Mouse (Mus musculus) C2C12 (cell line): Measurements from ENCODE around the gene Ugt1a9. TPM values are rescaled to one million over a fixed set of nuclear protein-coding genes. Genes with fewer than 3 reads are reported as not detected.

Experiments used
- H3K27me3 ChIP-seq: one replicate; pipeline ENCODE4 v1.6.1; 2011; ENCODE audit not compliant: control insufficient read depth, insufficient read depth, insufficient read length
- H3K36me3 ChIP-seq: one replicate; pipeline ENCODE4 v1.6.1; 2011; ENCODE audit not compliant: control insufficient read depth, insufficient read depth
- H3K4me3 ChIP-seq: one replicate; pipeline ENCODE4 v1.5.1; 2011; ENCODE audit warnings: mild to moderate bottlenecking, control low read depth; ENCODE audit not compliant: poor library complexity, insufficient read depth, severe bottlenecking
- H3K79me2 ChIP-seq: one replicate; pipeline ENCODE4 v1.6.1; 2011; ENCODE audit not compliant: control insufficient read depth, insufficient read depth
- H3K79me3 ChIP-seq: one replicate; pipeline ENCODE4 v1.6.1; 2011; ENCODE audit warnings: low read depth, control low read depth
- H3ac ChIP-seq: one replicate; pipeline ENCODE3; 2011; ENCODE audit warnings: low read depth; ENCODE audit not compliant: control insufficient read depth, insufficient read length
- CEBPB ChIP-seq: IDR thresholded peaks from one replicate; pipeline ENCODE4 v1.6.1; 2011; ENCODE audit warnings: low read depth, mild to moderate bottlenecking, control low read depth, moderate library complexity
- CTCF ChIP-seq: IDR thresholded peaks from one replicate; pipeline ENCODE4 v1.5.1; 2011; ENCODE audit not compliant: control insufficient read depth, insufficient read depth, insufficient read length
- FOSL1 ChIP-seq: IDR thresholded peaks from one replicate; pipeline ENCODE4 v1.8.0; 2011; ENCODE audit warnings: mild to moderate bottlenecking, low read length; ENCODE audit not compliant: poor library complexity, insufficient read depth, severe bottlenecking
- MAX ChIP-seq: IDR thresholded peaks from one replicate; pipeline ENCODE4 v1.6.1; 2011; ENCODE audit warnings: mild to moderate bottlenecking, control low read depth
- MYOD1 ChIP-seq: IDR thresholded peaks from one replicate; pipeline ENCODE4 v1.6.1; 2011; ENCODE audit warnings: low read depth; ENCODE audit not compliant: control insufficient read depth, insufficient read length
- MYOG ChIP-seq: IDR thresholded peaks from one replicate; pipeline ENCODE4 v1.6.1; 2011; ENCODE audit not compliant: control insufficient read depth, insufficient read length; ENCODE audit errors: extremely low read depth
- USF1 ChIP-seq: IDR thresholded peaks from one replicate; pipeline ENCODE4 v1.6.1; 2011; ENCODE audit warnings: low read depth, mild to moderate bottlenecking, control low read depth, moderate library complexity
- polyA plus RNA-seq: library from polyadenylated mRNA; unstranded; fragments of >200 nt; fragmentation: generic; extraction: Trizol; gene quantifications from one replicate; pipeline ENCODE4 v1.2.1, GENCODE M21; 2012; ENCODE audit warnings: missing spikeins

Ugt1a9 gene
- polyA plus RNA-seq, 1 experiment: not detected

DNA sequence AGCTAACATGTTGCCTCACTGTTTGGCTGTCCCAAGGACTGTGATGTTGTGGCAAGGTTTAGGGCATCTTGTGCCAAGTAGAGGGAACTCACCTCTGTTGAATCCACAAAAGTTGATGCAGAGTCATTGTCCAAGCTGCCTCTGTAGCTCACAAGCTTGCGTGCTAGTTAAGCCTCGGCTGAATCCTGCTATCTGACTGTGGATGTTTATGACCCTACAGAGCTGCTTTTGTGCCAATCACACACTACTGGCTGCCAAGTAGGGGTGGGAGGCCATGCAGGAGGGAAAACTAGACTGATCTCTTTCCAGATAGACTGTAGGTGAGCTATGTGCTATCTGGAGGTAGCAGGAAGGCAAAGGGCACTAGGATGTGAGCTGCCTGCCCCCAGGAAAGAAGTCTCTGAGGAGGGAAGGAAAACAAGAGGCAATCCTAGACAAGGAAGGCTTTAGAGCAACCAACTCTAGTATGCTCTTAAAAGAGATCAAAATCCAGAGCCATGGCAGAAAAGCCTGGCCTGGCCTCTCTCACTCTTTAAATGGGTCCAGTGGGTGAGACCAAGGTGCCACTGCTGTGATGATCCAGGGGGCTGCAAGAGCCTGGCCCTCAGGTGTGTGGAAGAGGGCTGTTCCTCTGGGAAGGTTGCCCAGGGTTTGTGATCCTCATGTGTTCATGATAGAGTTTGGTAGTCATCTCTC, 143.3 kb downstream of the Ugt1a9 start:
- Histone ChIP-seq H3ac (no peak overlapping the region), H3K27me3 (peaks cover 6% of the 10 kb centered on the region), H3K79me3 (no peaks in the 10 kb centered on the region), H3K36me3 (no peaks in the 10 kb centered on the region), H3K79me2 (no peaks in the 10 kb centered on the region), H3K4me3 (no peak overlapping the region)
- no peak for TF ChIP-seq USF1
- no peak for TF ChIP-seq MAX
- no peak for TF ChIP-seq FOSL1
- TF ChIP-seq CTCF: no peak
- TF ChIP-seq MYOD1: no peak
- TF ChIP-seq CEBPB: no peak
- no peak for TF ChIP-seq MYOG

- Histone ChIP-seq H3ac (no peak overlapping the region), H3K27me3 (peaks cover 6% of the 10 kb centered on the region), H3K79me3 (no peaks in the 10 kb centered on the region), H3K4me3 (no peak overlapping the region), H3K36me3 (no peaks in the 10 kb centered on the region), H3K79me2 (no peaks in the 10 kb centered on the region)
- TF ChIP-seq MAX: no peak
- no peak for TF ChIP-seq CEBPB
- no peak for TF ChIP-seq CTCF
- no peak for TF ChIP-seq USF1
- TF ChIP-seq FOSL1: no peak
- TF ChIP-seq MYOG: no peak
- no peak for TF ChIP-seq MYOD1
These were observed 143.9 kb downstream of the Ugt1a9 start for GRCm38 (mm10) chr1:88214462-88214952.

GRCm38 (mm10) chr1:88215466-88216380, 145.1 kb downstream of the Ugt1a9 start:
- H3K79me3 ChIP-seq: no peaks in the 10 kb centered on the region
- TF ChIP-seq MAX (no peak), FOSL1 (no peak), CTCF (no peak), MYOD1 (no peak), CEBPB (no peak), MYOG (no peak), USF1 (no peak)
- no peak overlapping the region for H3ac ChIP-seq
- no peaks in the 10 kb centered on the region for H3K36me3 ChIP-seq
- H3K79me2 ChIP-seq: no peaks in the 10 kb centered on the region
- no peak overlapping the region for H3K4me3 ChIP-seq
- peaks cover 6% of the 10 kb centered on the region for H3K27me3 ChIP-seq

- H3K36me3 ChIP-seq: no peaks in the 10 kb centered on the region
- TF ChIP-seq MAX (no peak), CTCF (no peak), MYOG (no peak), MYOD1 (no peak), CEBPB (no peak), FOSL1 (no peak), USF1 (no peak)
- H3K4me3 ChIP-seq: no peak overlapping the region
- H3K79me2 ChIP-seq: no peaks in the 10 kb centered on the region
- no peak overlapping the region for H3ac ChIP-seq
- H3K27me3 ChIP-seq: peaks cover 6% of the 10 kb centered on the region
- no peaks in the 10 kb centered on the region for H3K79me3 ChIP-seq
These were observed 146.0 kb downstream of the Ugt1a9 start for GRCm38 (mm10) chr1:88216551-88216950.

DNA sequence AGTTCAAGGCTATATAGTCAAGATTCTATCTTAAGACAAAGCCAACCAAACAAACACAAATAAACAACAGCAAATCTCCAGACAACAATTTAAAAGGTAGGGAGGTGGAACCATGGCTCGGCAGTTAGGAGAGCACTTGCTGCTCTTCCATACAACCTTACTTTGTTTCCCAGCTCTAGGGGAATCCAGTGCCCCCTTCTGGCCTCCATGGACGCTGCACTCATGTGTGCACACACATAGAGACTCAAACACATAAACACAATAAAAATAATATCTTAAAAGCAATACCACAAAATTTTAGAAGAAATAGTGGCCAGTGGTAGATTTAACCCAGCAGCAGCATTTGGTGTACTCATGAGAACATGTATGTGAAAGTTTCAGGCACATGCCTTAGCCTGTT, 146.5 kb downstream of the Ugt1a9 start:
- Histone ChIP-seq H3K79me3 (no peaks in the 10 kb centered on the region), H3K27me3 (peaks cover 3% of the 10 kb centered on the region), H3K36me3 (no peaks in the 10 kb centered on the region), H3ac (no peak overlapping the region), H3K79me2 (no peaks in the 10 kb centered on the region), H3K4me3 (no peak overlapping the region)
- TF ChIP-seq MAX: no peak
- TF ChIP-seq FOSL1: no peak
- no peak for TF ChIP-seq USF1
- TF ChIP-seq MYOG: no peak
- TF ChIP-seq CEBPB: no peak
- TF ChIP-seq CTCF: no peak
- no peak for TF ChIP-seq MYOD1
